Mouse (Mus musculus): ENCODE measurements around the gene Rab9.

- TF ChIP-seq GATA1 (IDR thresholded peaks at IDR 0.05; ENCODE audit: borderline replicate concordance, low read length) (no peak), FLI1 (IDR thresholded peaks at IDR 0.05; ENCODE audit: low read length) (no peak)
Observed at GRCm38 (mm10) chrX:166512071-166512470, 32.4 kb upstream of the Rab9 start.

Data from megakaryocyte, embryonic 14.5 days (primary cell).